Mouse (Mus musculus): ENCODE measurements around the gene Otulin.

DNA sequence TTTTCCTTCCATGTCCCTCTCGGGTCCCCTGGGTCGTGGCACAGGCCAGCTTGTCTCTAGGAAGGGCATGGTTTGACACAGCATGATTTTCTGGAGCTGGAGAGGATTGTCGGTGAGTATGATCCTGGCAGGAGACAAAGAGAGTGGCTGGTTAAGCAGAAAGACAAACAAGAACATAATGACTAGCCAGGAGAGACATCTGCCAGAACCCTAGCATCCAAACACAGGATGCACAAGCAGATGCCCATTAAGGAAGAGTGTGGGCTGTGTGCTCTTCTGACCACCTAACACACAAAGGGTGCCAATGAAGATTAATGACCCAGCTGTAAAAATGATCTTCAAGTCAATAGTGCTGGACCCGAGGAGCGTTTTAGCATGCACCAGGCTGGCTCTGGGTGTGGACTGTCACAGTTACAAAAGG, 134.5 kb downstream of the Otulin start:
- no peak for TF ChIP-seq POLR2A (IDR thresholded peaks at IDR 0.05; ENCODE audit: control insufficient read depth in 1 of 2, insufficient read depth in 1 of 2, low read depth in 1 of 2, low read length in 2 of 2, poor library complexity in 1 of 2)
- TF ChIP-seq SIN3A (IDR thresholded peaks at IDR 0.05; ENCODE audit: low read length): no peak
- no peak for TF ChIP-seq CTCF (IDR thresholded peaks at IDR 0.05 in 2 of 3, conservative IDR thresholded peaks at IDR 0.05 in 1 of 3; ENCODE audit: control insufficient read depth in 1 of 3, insufficient read depth in 1 of 3, low read depth in 2 of 3, low read length in 3 of 3, poor library complexity in 1 of 3, severe bottlenecking in 1 of 3)

Measured in MEL (cell line).